ENCODE assay signal across 13 mouse cellular contexts in the genomic region with DNA sequence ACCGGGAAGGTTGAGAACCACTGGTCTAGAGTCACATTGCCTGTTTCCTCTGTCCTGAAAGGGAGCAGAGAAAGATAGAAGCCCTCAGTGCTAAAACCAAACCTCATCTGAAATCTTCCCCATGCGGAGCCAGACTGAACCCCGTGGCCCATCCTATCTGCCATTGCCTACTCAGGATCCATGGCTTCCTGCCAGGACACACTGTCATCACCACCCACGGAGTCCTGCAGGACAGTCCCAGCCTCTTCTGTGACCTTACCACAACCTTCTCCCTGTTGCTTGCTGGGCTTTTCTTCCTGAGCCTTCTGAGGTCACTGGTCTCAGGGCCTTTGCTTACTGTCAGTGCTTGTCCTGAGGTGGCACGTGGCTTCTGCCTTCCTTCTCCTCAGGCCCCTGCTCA.
DNase-seq lines count a peak whose midpoint lies in the region; TF ChIP-seq lines count a peak whose summit lies in the region.
"Had no signal": no experiment of that assay in that cellular context is flagged by ENCODE, and none has a peak within 500 bp of the region (broad histone marks: within the 10 kb centered on the region; RNA-seq: fewer than 3 reads in every experiment).

No protein-coding gene starts in this region.

- H3K4me3 ChIP-seq in kidney, adult 2 months (ENCODE audit: insufficient read depth, low read depth, low read length): no peak overlapping the region
- H3K4me3 ChIP-seq: embryonic facial prominence, embryonic 13.5 days; heart, embryonic 15.5 days; myocyte had no signal

- WGBS in kidney, adult 2 months: 50% methylated on average over 5 of the region's 5 CpGs

- H3K36me3 ChIP-seq in kidney, adult 2 months (ENCODE audit: control insufficient read depth, insufficient read depth, low read length): no peaks in the 10 kb centered on the region
- H3K36me3 ChIP-seq: embryonic facial prominence, embryonic 13.5 days; heart, embryonic 15.5 days had no signal

- H3K27me3 ChIP-seq in kidney, adult 2 months (replicated peaks; ENCODE audit: control insufficient read depth, insufficient read depth, low read length): no peaks in the 10 kb centered on the region
- H3K27me3 ChIP-seq: embryonic facial prominence, embryonic 13.5 days; heart, embryonic 15.5 days had no signal

- TF ChIP-seq POLR2A in kidney, adult 2 months (IDR thresholded peaks at IDR 0.05; ENCODE audit: low read depth, low read length): no peak

- H3K4me1 ChIP-seq in kidney, adult 2 months (ENCODE audit: control insufficient read depth, insufficient read depth, low read length): no peaks in the 10 kb centered on the region

- peak; percentile 51 for DNase-seq in kidney, adult 2 months
- no peak for DNase-seq in kidney, postnatal 4 days
- peak; percentile 11 for DNase-seq in urinary bladder, adult 2 months (ENCODE audit: low spot score)
- no peak for DNase-seq in urinary bladder, postnatal 36 days (ENCODE audit: low spot score in 2 of 2)
- peak; percentile 62 for DNase-seq in adrenal gland, postnatal 10 days
- peak; percentile 47 for DNase-seq in heart, postnatal 4 days
- DNase-seq in left cerebral cortex, adult 9 months (ENCODE audit: low spot score in 2 of 2): no peak
- DNase-seq: cerebellum, postnatal 36 days; forebrain, postnatal 0 days; right cerebral cortex, postnatal 4 days had no signal

- TF ChIP-seq CTCF in kidney, adult 2 months (conservative IDR thresholded peaks at IDR 0.05; ENCODE audit: insufficient read depth, insufficient read length, low read depth, low read length): no peak

- H3K27ac ChIP-seq in kidney, adult 2 months (ENCODE audit: insufficient read depth, low read depth, low read length): no peak overlapping the region
- H3K27ac ChIP-seq: embryonic facial prominence, embryonic 13.5 days; heart, embryonic 15.5 days had no signal

Comparison
In these comparisons a context has a peak if more than half of its experiments do, and no peak if none do; other contexts are left out.
1. DNase-seq: peak in kidney, adult 2 months (single experiment), urinary bladder, adult 2 months (single experiment), adrenal gland, postnatal 10 days (single experiment) and heart, postnatal 4 days (single experiment); none in kidney, postnatal 4 days (0 of 2), urinary bladder, postnatal 36 days (0 of 2) and left cerebral cortex, adult 9 months (0 of 2).